Mouse (Mus musculus): ENCODE results near the gene Chpf2. TPM values are rescaled to one million over a fixed set of nuclear protein-coding genes. Genes with fewer than 3 reads are reported as not detected.

Chpf2 gene
- polyA plus RNA-seq, 1 experiment from 2014 or later: 11.8 TPM

DNA sequence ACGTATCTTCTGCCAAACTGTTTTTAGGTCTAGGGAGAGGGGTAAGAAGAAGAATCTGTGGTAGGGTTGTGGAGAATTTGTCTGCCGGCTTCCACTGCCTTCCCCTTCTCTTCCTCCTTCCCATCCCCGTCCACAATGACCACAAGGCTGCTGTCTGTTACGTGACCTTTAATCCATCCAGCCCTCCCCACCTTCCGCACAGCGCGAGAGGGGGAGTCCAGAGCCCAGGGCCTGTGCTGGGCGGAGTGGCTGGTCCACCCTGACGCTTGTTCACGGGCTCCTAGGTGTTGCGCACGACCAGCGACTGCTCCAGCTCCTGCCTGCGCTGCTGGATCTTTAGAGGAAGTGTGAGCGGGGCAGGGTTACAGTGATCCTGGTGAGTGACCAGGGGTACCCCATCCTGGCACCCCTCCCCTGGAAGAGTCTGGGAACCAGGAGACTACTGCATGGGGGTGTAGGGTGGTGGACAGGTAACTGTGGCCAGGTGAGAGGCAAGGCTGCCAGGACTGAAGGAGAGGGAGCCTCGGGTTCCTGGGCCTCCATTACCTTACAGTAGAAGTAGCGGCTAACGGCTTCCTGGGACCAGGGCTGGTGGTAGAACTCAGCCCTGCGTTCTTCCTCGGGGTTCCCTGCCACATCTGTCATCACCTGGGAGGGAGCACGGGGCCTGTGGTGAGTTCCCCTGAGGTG is 6.1 kb downstream of the Chpf2 start:
- Histone ChIP-seq H3K4me3 (replicated peaks) (no peak overlapping the region), H3K4me2 (peak overlapping the region; percentile 58), H3K9ac (peak overlapping the region; percentile 45; the same call in 1 of the 2 replicates), H3K27ac (no peak overlapping the region), H3K9me3 (replicated peaks) (no peaks in the 10 kb centered on the region), H3K4me1 (replicated peaks) (peaks cover 45% of the 10 kb centered on the region), H3K27me3 (peaks cover 52% of the 10 kb centered on the region), H3K36me3 (peaks cover 28% of the 10 kb centered on the region)
- no peak for DNase-seq
- 35% methylated on average over 21 of the region's 21 CpGs for WGBS (ENCODE audit: insufficient replicate concordance)
- peak; percentile 44; the same call in 1 of the 2 replicates for ATAC-seq (ENCODE audit: low read depth)

DNA sequence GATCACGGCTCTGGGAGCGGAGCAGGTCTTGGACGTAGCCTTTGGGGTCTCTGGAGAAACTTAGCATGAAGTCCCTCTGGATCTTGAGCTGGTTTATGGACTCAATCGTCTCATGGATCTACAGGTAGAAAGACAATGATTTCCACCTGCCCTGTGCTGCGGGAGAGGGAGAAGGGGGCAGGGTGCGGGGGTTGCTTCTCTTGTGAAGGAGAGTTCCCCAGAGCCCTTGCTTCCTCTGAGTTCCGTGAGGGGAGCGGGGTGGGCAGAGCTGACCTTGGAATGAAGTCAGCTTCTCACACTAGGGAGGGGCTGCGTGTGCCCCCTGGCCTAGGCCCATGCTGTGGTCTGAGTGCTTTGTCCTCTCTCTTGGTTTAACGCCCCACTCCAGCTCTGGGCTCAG is 6.7 kb downstream of the Chpf2 start:
- Histone ChIP-seq H3K27me3 (peaks cover 58% of the 10 kb centered on the region), H3K9ac (no peak overlapping the region), H3K27ac (no peak overlapping the region), H3K4me3 (replicated peaks) (no peak overlapping the region), H3K36me3 (peaks cover 26% of the 10 kb centered on the region), H3K4me2 (no peak overlapping the region), H3K9me3 (replicated peaks) (no peaks in the 10 kb centered on the region), H3K4me1 (replicated peaks) (peaks cover 40% of the 10 kb centered on the region)
- no peak for ATAC-seq (ENCODE audit: low read depth)
- WGBS (ENCODE audit: insufficient replicate concordance): 74% methylated on average over 10 of the region's 10 CpGs
- no peak for DNase-seq

DNA sequence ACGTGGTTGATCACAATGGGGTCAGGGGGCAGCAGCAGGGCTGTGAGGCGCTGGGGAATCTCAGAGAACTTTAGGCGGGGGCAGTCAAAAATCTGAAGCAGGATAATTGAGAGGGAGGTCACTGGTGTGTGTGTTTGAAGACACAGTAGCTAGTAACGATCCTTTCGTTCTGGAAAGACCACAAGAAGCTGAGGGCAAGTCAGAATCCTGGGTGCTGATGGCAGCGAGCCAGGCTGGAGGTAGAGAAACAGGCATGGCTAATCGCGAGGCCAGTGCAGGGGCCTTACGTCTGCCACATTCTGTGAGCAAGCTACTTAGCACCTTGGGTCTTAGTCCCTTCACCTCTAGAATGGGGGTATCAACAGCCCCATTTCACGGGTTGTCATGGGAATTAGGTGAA is 7.4 kb downstream of the Chpf2 start:
- H3K4me2 ChIP-seq: no peak overlapping the region
- H3K4me1 ChIP-seq (replicated peaks): peaks cover 40% of the 10 kb centered on the region
- H3K36me3 ChIP-seq: peaks cover 19% of the 10 kb centered on the region
- no peak for DNase-seq
- no peak overlapping the region for H3K4me3 ChIP-seq (replicated peaks)
- H3K27me3 ChIP-seq: peaks cover 65% of the 10 kb centered on the region
- H3K9ac ChIP-seq: no peak overlapping the region
- H3K9me3 ChIP-seq (replicated peaks): no peaks in the 10 kb centered on the region
- ATAC-seq (ENCODE audit: low read depth): no peak
- 71% methylated on average over 10 of the region's 10 CpGs for WGBS (ENCODE audit: insufficient replicate concordance)
- no peak overlapping the region for H3K27ac ChIP-seq

DNA sequence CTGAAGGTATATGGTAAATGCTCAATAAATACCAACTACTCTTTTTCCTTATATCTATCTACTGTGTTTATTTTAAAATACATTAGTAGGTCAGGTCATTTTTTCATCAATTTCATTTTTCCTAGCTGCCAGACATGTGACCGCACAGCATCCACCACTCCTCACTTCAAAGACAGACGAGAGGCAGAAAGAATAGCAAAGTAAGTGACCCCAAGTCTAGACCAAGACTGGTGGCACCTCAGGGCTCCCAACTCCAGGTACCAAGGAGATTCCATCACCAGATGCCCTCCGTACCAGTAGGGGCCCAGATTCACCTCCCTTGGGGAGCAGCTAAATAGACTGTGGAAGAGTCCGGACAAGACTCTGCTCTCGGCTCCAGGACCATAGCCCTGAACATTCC is 7.8 kb downstream of the Chpf2 start:
- Histone ChIP-seq H3K27me3 (peaks cover 69% of the 10 kb centered on the region), H3K36me3 (peaks cover 15% of the 10 kb centered on the region), H3K4me3 (replicated peaks) (no peak overlapping the region), H3K4me1 (replicated peaks) (peaks cover 41% of the 10 kb centered on the region), H3K9ac (no peak overlapping the region), H3K27ac (no peak overlapping the region), H3K9me3 (replicated peaks) (no peaks in the 10 kb centered on the region), H3K4me2 (no peak overlapping the region)
- ATAC-seq (ENCODE audit: low read depth) (no peak), DNase-seq (no peak)
- WGBS (ENCODE audit: insufficient replicate concordance): 81% methylated on average over 5 of the region's 5 CpGs

DNA sequence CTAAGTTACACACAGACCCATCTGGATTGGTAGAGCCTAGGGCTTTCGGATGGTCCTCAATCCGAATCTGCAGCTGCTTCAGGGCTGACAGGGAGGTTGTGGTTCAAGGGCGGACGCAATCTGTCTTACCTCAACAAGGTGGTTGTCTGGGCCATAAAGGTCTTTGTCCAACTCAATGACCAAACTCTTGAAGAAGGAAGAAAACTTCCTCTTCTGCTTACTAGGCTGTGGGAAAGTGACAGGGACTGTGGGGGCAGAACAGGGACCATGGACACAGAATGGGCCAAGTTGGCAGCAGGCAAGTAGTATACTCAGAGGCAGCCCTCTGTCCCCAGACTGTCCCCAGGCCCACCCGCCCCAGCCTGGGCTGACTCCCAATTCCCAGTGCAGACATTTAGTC is 8.7 kb downstream of the Chpf2 start:
- ATAC-seq (ENCODE audit: low read depth): no peak
- WGBS (ENCODE audit: insufficient replicate concordance): 72% methylated on average over 5 of the region's 5 CpGs

DNA sequence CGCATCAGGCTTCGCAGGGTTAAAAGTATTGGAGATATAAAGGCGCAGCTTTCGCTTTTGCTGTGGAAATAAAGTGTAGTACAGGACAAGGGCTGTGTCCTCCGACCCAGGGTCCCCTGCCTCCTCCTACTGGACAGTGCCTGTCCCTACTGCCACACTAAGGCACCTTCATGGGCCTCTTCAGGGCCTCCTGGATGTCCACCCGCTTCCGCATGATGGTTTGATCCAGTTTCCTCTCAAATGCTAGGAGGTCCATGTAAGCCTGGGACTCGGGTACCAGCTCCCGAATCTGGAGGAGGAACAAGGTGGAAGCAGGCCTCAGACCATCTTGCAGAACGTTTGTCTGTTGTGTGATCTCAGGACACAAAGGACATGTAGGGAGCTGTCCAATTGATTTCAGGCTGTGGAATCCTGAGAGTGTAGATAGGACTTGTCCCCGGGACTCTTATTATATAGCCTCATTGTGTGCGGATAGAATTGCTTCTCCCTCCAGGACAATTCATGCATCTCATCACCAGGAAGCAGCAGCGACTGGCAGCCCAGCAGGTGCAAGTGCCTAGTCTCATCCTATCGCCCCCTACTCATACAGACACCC is 9.3 kb downstream of the Chpf2 start:
- no peak overlapping the region for H3K9ac ChIP-seq
- no peak overlapping the region for H3K4me3 ChIP-seq (replicated peaks)
- DNase-seq (no peak), ATAC-seq (ENCODE audit: low read depth) (no peak)
- H3K36me3 ChIP-seq: peaks cover 4% of the 10 kb centered on the region; the same call in 1 of the 2 replicates
- H3K4me1 ChIP-seq (replicated peaks): peaks cover 33% of the 10 kb centered on the region
- H3K9me3 ChIP-seq (replicated peaks): no peaks in the 10 kb centered on the region
- H3K27me3 ChIP-seq: peaks cover 84% of the 10 kb centered on the region
- H3K27ac ChIP-seq: no peak overlapping the region
- no peak overlapping the region for H3K4me2 ChIP-seq
- WGBS (ENCODE audit: insufficient replicate concordance): 65% methylated on average over 14 of the region's 14 CpGs

More for the DNA sequence above, 8.7 kb downstream of the Chpf2 start:
- no peak for DNase-seq
- Histone ChIP-seq H3K4me1 (replicated peaks) (peaks cover 40% of the 10 kb centered on the region), H3K9me3 (replicated peaks) (no peaks in the 10 kb centered on the region), H3K27ac (no peak overlapping the region), H3K36me3 (peaks cover 6% of the 10 kb centered on the region; the same call in 1 of the 2 replicates), H3K27me3 (peaks cover 78% of the 10 kb centered on the region), H3K4me2 (no peak overlapping the region), H3K4me3 (replicated peaks) (no peak overlapping the region), H3K9ac (no peak overlapping the region)

DNA sequence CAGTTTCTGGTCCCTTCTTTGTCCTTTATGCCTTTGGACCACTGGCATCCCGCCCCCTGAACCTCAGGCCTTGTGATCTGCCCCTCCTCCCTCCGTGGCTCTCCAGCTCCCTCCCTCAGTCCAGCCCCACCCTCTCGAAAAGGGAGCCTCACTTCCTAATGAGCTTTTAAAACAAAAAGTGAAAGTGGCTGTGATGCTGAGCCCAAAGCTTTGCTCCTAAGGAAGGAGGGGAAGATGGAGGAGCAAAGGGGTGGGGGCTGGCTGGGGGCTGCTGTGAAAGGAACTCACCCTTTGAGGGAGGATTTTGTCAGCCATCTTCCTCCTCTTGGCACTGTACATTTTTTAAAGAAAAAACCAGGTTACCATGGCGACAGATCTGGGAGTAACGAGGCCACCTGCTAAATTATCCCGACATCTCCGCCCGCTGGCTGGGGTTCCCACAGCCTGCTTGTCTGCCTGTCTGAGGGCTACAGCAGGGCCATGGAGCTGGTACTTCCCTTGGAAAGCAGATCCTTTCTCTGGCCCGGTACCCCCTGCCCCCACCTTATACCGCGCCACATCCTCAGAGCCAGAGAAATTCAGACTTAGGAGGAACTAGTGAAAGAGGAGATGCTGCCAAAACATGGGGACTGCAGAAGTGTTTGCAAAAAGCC is 10.1 kb downstream of the Chpf2 start:
- Histone ChIP-seq H3K9me3 (replicated peaks) (no peaks in the 10 kb centered on the region), H3K4me3 (replicated peaks) (no peak overlapping the region), H3K27ac (no peak overlapping the region), H3K27me3 (peaks cover 84% of the 10 kb centered on the region), H3K36me3 (no peaks in the 10 kb centered on the region), H3K4me2 (no peak overlapping the region), H3K9ac (no peak overlapping the region), H3K4me1 (replicated peaks) (peaks cover 26% of the 10 kb centered on the region)
- ATAC-seq (ENCODE audit: low read depth) (no peak), DNase-seq (no peak)
- 26% methylated on average over 11 of the region's 11 CpGs for WGBS (ENCODE audit: insufficient replicate concordance)

DNA sequence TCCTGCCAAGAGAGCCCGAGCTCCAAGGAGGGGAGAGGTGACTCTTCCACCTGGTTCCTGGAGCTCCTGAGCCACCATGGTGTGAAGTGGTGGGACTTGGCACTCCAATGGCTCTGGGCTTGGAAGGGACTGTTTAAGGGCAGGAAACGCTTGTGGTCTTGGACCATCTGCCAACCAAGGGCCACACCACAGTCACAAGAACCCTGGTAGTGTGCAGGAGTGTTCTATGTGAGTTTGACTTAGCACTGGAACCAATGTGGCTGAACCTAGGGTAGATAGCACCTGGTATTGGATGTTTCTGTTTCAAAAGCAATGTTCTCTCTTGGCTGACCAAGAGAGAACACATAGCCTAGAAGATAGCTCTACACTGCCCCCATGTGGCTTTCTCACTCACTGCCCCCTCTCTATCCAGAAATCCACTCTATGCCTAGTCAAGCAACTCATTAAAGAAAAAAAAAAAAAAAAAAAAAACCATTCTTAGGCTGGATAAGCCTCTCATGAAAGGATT is 10.7 kb downstream of the Chpf2 start:
- no peak overlapping the region for H3K9ac ChIP-seq
- H3K9me3 ChIP-seq (replicated peaks): no peaks in the 10 kb centered on the region
- DNase-seq: no peak
- no peak overlapping the region for H3K27ac ChIP-seq
- H3K4me2 ChIP-seq: no peak overlapping the region
- H3K4me1 ChIP-seq (replicated peaks): peaks cover 26% of the 10 kb centered on the region
- no peak overlapping the region for H3K4me3 ChIP-seq (replicated peaks)
- no peak; the same call in 1 of the 2 replicates for ATAC-seq (ENCODE audit: low read depth)
- no peaks in the 10 kb centered on the region for H3K36me3 ChIP-seq
- H3K27me3 ChIP-seq: peaks cover 84% of the 10 kb centered on the region
- 53% methylated on average over 2 of the region's 2 CpGs for WGBS (ENCODE audit: insufficient replicate concordance)

DNA sequence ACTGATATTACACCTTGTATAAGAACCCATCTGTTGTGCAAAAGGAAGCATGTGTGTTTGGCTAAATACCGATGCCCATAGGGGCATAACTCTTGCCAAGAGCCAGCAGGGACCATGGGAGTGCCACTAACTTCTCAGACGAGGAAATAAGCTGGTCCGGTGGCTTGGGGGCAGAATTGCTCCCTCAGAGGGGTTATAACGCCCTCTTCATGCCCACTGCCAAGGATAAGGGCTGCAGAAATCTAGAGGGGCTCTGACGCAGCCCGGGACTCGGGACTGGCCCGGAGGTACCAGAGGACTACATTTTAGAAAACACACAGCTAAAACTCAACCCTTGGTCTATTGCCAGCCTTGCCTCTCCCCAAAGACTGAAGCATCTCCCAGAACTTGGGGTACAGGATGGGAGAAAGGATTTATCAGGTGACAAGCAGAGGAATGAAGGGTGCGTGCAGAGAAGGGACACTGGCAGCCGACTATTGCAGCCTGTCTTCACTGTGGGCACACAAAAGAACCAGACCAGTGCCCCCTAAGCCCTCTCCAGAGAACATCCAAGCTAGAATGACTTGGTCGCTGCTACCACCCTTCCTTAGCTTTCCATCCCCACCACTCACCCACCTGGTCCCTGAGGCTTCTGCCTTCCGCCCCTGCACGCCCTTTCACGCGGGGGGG is 11.5 kb downstream of the Chpf2 start:
- 22% methylated on average over 15 of the region's 15 CpGs for WGBS (ENCODE audit: insufficient replicate concordance)
- ATAC-seq (ENCODE audit: low read depth) (no peak), DNase-seq (no peak)
- Histone ChIP-seq H3K9me3 (replicated peaks) (no peaks in the 10 kb centered on the region), H3K4me2 (peak overlapping the region; percentile 68), H3K36me3 (no peaks in the 10 kb centered on the region), H3K4me1 (replicated peaks) (peaks cover 27% of the 10 kb centered on the region), H3K27ac (no peak overlapping the region), H3K9ac (peak overlapping the region; percentile 41; the same call in 1 of the 2 replicates), H3K27me3 (peaks cover 84% of the 10 kb centered on the region), H3K4me3 (replicated peaks) (peak overlapping the region; percentile 50)

DNA sequence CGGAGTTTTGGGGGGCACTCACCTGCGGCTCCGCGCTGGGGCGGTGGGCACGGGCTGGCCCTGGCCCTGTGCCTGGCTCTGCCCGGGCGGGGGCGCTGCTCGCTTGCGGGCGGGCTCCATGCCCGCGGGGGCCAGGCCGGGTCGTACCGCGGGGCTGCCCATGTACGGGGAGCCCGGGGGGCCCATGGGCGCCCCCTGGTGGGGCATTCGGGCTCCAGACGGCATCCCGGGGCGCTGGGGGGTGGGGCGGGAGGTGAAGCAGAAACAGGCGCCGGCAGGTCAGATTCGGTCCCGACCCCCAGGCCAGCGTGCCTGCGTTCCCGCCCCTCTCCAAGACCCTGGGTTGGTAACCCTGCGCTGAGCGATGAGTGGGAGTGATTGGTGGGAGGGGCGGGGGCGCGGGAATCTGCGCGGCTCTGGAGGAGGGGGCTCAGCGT is 12.0 kb downstream of the Chpf2 start:
- Histone ChIP-seq H3K27ac (no peak overlapping the region), H3K9me3 (replicated peaks) (no peaks in the 10 kb centered on the region), H3K4me2 (peak overlapping the region; percentile 68), H3K4me3 (replicated peaks) (peak overlapping the region; percentile 50), H3K4me1 (replicated peaks) (peaks cover 32% of the 10 kb centered on the region), H3K36me3 (no peaks in the 10 kb centered on the region), H3K9ac (peak overlapping the region; percentile 41; the same call in 1 of the 2 replicates), H3K27me3 (peaks cover 86% of the 10 kb centered on the region)
- WGBS (ENCODE audit: insufficient replicate concordance): 1% methylated on average over 41 of the region's 41 CpGs
- DNase-seq (no peak), ATAC-seq (ENCODE audit: low read depth) (no peak)

DNA sequence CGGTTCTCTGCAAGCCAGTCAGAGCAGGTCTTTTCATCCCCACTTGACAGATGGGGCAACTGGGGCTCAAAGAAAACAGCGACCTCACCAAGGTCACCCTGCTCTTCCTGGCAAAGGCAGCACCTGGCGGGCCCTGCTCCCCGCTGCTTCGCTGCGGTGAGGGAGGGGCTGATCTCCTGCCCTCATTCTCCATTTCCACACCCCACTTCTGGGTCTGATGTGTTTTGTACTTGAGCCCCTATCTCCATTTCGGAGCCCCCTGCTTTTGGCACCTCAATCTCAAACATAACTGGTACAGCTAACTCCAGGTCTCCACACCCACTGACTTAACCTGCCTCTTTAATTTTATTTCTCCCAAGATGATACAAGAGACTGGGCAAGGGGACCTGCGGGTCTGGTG is 12.6 kb downstream of the Chpf2 start:
- Histone ChIP-seq H3K27ac (no peak overlapping the region), H3K9ac (no peak overlapping the region)

More for the DNA sequence above, 12.6 kb downstream of the Chpf2 start:
- 16% methylated on average over 8 of the region's 8 CpGs for WGBS (ENCODE audit: insufficient replicate concordance)
- peaks cover 37% of the 10 kb centered on the region for H3K4me1 ChIP-seq (replicated peaks)
- H3K36me3 ChIP-seq: no peaks in the 10 kb centered on the region
- no peak for ATAC-seq (ENCODE audit: low read depth)
- no peak for DNase-seq
- H3K27me3 ChIP-seq: peaks cover 88% of the 10 kb centered on the region
- peak overlapping the region; percentile 50; the same call in 1 of the 2 replicates for H3K4me3 ChIP-seq (replicated peaks)
- H3K9me3 ChIP-seq (replicated peaks): no peaks in the 10 kb centered on the region
- H3K4me2 ChIP-seq: peak overlapping the region; percentile 68; the same call in 1 of the 2 replicates
